Mouse (Mus musculus): ENCODE results near the gene Mocs2. TPM values are rescaled to one million over a fixed set of nuclear protein-coding genes. Genes with fewer than 3 reads are reported as not detected.

Mocs2 gene
- total and polyA plus RNA-seq, 3 experiments, result 29.4 to 38.1 (median 34.9) TPM

DNA sequence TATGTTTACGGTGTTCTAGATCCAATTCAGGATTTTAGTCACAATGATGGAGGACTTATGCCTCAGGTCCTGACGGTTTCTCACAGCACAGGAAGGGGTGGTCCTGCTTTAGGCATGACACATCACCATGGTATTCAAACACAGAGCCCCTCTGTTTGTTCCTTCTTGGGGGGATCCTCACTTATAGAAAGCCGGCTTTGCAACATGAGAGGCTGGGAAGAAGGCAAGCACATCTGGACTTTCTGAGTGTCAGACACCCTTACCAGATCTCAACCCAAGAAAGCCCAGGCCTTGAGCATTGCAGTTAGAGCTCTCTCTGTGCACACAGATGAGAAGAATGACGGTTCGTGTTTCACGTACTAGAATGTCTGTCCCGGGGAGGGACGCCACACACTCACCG, 21.1 kb downstream of the Mocs2 start:
- H3K79me2 ChIP-seq (replicated peaks; ENCODE audit: control insufficient read depth, extremely low read depth, insufficient read depth, poor library complexity, severe bottlenecking), result no peaks in the 10 kb centered on the region
- in situ Hi-C loops (cut with MboI; ENCODE audit: low pct_ligation_motif_present, low pct_unique_long_range_greater_than_20kb, low sequenced_read_pairs) (no loop called here), dilution Hi-C loops (cut with MboI; ENCODE audit: extremely low pct_ligation_motif_present, extremely low pct_unique_long_range_greater_than_20kb, low sequenced_read_pairs) (no loop called here)
- no peak overlapping the region for H3K27ac ChIP-seq (ENCODE audit: insufficient read depth, low read depth)
- H3K9ac ChIP-seq (ENCODE audit: insufficient read depth, low read depth), result no peak overlapping the region
- H3K4me1 ChIP-seq (ENCODE audit: control insufficient read depth in 1 of 2, insufficient read depth in 2 of 2), result peaks cover 6 to 22% of the 10 kb centered on the region in 2 experiments
- no peaks in the 10 kb centered on the region for H3K9me3 ChIP-seq (replicated peaks; ENCODE audit: low read length)
- TF ChIP-seq NELFE (IDR thresholded peaks at IDR 0.05; ENCODE audit: low read depth, low read length) (no peak), MAX (IDR thresholded peaks at IDR 0.05; ENCODE audit: low read length) (no peak), ZMIZ1 (IDR thresholded peaks at IDR 0.05; ENCODE audit: low read depth, low read length) (no peak), USF2 (conservative IDR thresholded peaks at IDR 0.05; ENCODE audit: low read depth, low read length) (no peak), SIN3A (IDR thresholded peaks at IDR 0.05; ENCODE audit: low read length) (no peak), EP300 (IDR thresholded peaks at IDR 0.05; ENCODE audit: low read length) (no peak), MXI1 (IDR thresholded peaks at IDR 0.05; ENCODE audit: low read depth, low read length) (no peak), MAZ (IDR thresholded peaks at IDR 0.05; ENCODE audit: low read depth, low read length) (no peak), TCF12 (IDR thresholded peaks at IDR 0.05; ENCODE audit: low read depth, low read length) (no peak), CHD1 (IDR thresholded peaks at IDR 0.05; ENCODE audit: low read depth, low read length) (no peak), UBTF (IDR thresholded peaks at IDR 0.05; ENCODE audit: low read depth, low read length) (no peak)
- no peaks in the 10 kb centered on the region for H3K27me3 ChIP-seq (replicated peaks)
- H3K36me3 ChIP-seq (replicated peaks in 1 of 2; ENCODE audit: control insufficient read depth in 1 of 2, insufficient read depth in 1 of 2, low read length in 1 of 2), result no peaks in the 10 kb centered on the region
- H3K4me3 ChIP-seq (replicated peaks in 1 of 3; ENCODE audit: low read depth in 2 of 3, low read length in 2 of 3, poor library complexity in 1 of 3), result no peak overlapping the region
- no peak for DNase-seq (ENCODE audit: extremely low read depth)
- H3K4me2 ChIP-seq (ENCODE audit: insufficient read depth, low read depth, poor library complexity, severe bottlenecking), result no peak overlapping the region

DNA sequence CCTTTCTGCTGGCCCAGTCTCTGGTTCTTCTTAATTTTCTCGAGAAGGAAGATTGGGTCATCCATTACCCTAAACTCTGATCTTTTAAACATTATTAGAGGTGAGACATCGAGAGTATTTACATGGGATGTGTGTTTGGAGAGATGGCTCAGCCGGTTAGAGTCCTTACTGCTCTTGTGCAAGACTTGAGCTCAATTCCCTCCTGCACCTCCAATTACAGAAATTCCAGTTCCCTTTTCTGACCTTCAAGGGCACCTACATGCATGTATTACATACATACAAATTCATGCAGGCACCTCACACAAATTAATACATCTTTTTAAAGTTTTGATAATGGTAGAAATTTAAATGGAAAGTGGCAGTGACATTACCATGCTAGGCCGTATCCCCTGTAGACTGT, 22.5 kb downstream of the Mocs2 start:
- Histone ChIP-seq H3K9me3 (replicated peaks; ENCODE audit: low read length) (no peaks in the 10 kb centered on the region), H3K4me2 (ENCODE audit: insufficient read depth, low read depth, poor library complexity, severe bottlenecking) (no peak overlapping the region), H3K79me2 (replicated peaks; ENCODE audit: control insufficient read depth, extremely low read depth, insufficient read depth, poor library complexity, severe bottlenecking) (no peaks in the 10 kb centered on the region), H3K9ac (ENCODE audit: insufficient read depth, low read depth) (no peak overlapping the region), H3K4me3 (replicated peaks in 1 of 3; ENCODE audit: low read depth in 2 of 3, low read length in 2 of 3, poor library complexity in 1 of 3) (no peak overlapping the region), H3K36me3 (replicated peaks in 1 of 2; ENCODE audit: control insufficient read depth in 1 of 2, insufficient read depth in 1 of 2, low read length in 1 of 2) (no peaks in the 10 kb centered on the region), H3K27ac (ENCODE audit: insufficient read depth, low read depth) (no peak overlapping the region), H3K4me1 (ENCODE audit: control insufficient read depth in 1 of 2, insufficient read depth in 2 of 2) (peaks cover 2 to 12% of the 10 kb centered on the region in 2 experiments; a peak in 3 of 4 replicates), H3K27me3 (replicated peaks) (no peaks in the 10 kb centered on the region)
- dilution Hi-C loops (cut with MboI; ENCODE audit: extremely low pct_ligation_motif_present, extremely low pct_unique_long_range_greater_than_20kb, low sequenced_read_pairs) (no loop called here), in situ Hi-C loops (cut with MboI; ENCODE audit: low pct_ligation_motif_present, low pct_unique_long_range_greater_than_20kb, low sequenced_read_pairs) (no loop called here)
- no peak for DNase-seq (ENCODE audit: extremely low read depth)
- TF ChIP-seq CHD2 (IDR thresholded peaks at IDR 0.05; ENCODE audit: low read length) (no peak), USF2 (conservative IDR thresholded peaks at IDR 0.05; ENCODE audit: low read depth, low read length) (no peak), EP300 (IDR thresholded peaks at IDR 0.05; ENCODE audit: low read length) (no peak), SMC3 (IDR thresholded peaks at IDR 0.05; ENCODE audit: low read depth, low read length) (no peak), BHLHE40 (IDR thresholded peaks at IDR 0.05; ENCODE audit: low read depth, low read length) (no peak), E2F4 (IDR thresholded peaks at IDR 0.05; ENCODE audit: insufficient replicate concordance, low read depth, low read length) (no peak), MAZ (IDR thresholded peaks at IDR 0.05; ENCODE audit: low read depth, low read length) (no peak), KAT2A (IDR thresholded peaks at IDR 0.05; ENCODE audit: insufficient replicate concordance, low read length) (no peak), CTCF (conservative IDR thresholded peaks at IDR 0.05 in 1 of 2, IDR thresholded peaks at IDR 0.05 in 1 of 2; ENCODE audit: low read depth in 2 of 2, low read length in 2 of 2) (no peak), NELFE (IDR thresholded peaks at IDR 0.05; ENCODE audit: low read depth, low read length) (no peak), PAX5 (IDR thresholded peaks at IDR 0.05; ENCODE audit: low read length) (no peak), RAD21 (IDR thresholded peaks at IDR 0.05; ENCODE audit: low read depth, low read length) (no peak), MYC (IDR thresholded peaks at IDR 0.05; ENCODE audit: low read depth, low read length) (no peak), TBP (conservative IDR thresholded peaks at IDR 0.05; ENCODE audit: low read depth, low read length) (no peak), ZC3H11A (IDR thresholded peaks at IDR 0.05; ENCODE audit: low read depth, low read length) (no peak)

Measured in CH12.LX (cell line).